Comparison of ENCODE assay signal across 10 mouse cellular contexts in the genomic region with DNA sequence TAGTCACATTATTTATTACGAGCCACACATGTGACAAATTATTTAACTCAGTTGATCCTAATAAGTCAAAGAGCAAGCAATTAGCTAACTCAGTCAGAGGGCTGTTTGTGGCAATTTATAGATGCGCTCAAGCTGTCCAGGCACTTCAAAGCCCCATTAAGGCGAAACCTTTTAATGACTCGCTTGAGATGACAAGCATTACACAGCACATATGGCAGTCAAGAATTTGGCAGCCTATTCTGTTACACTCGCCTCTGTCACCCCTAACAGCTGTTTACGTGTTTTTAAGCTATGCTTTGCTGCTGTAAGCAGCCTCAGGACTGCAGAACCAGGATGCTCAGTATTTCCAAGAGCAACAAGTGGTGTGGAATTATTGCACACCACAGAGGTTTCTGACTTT.
A peak's percentile ranks its signal among the peaks of the same experiment; 100 is the strongest.
DNase-seq lines count a peak whose midpoint lies in the region; ATAC-seq lines count a peak whose summit lies in the region.
"Had no signal": no experiment of that assay in that cellular context is flagged by ENCODE, and none has a peak within 500 bp of the region (broad histone marks: within the 10 kb centered on the region; RNA-seq: fewer than 3 reads in every experiment).

No protein-coding gene starts in this region.

- no peaks in the 10 kb centered on the region for H3K9me3 ChIP-seq in hindbrain, embryonic 13.5 days
- H3K9me3 ChIP-seq in hindbrain, embryonic 10.5 days, result no peaks in the 10 kb centered on the region
- H3K9me3 ChIP-seq in forebrain, embryonic 14.5 days (replicated peaks; ENCODE audit: control insufficient read depth, low read length), result no peaks in the 10 kb centered on the region
- no peaks in the 10 kb centered on the region for H3K9me3 ChIP-seq in limb, embryonic 11.5 days (ENCODE audit: control insufficient read depth, low read length)

- H3K4me3 ChIP-seq in hindbrain, embryonic 13.5 days, result no peak overlapping the region
- no peak overlapping the region for H3K4me3 ChIP-seq in hindbrain, embryonic 10.5 days
- no peak overlapping the region for H3K4me3 ChIP-seq in forebrain, embryonic 14.5 days (ENCODE audit: low read depth, low read length)
- no peak overlapping the region for H3K4me3 ChIP-seq in limb, embryonic 11.5 days (ENCODE audit: low read depth, low read length)

- H3K4me1 ChIP-seq in hindbrain, embryonic 13.5 days (replicated peaks), result 0 out of 2 replicates have a peak, but pooled peaks cover 2% of the 10 kb centered on the region
- peaks cover 7% of the 10 kb centered on the region for H3K4me1 ChIP-seq in hindbrain, embryonic 10.5 days (replicated peaks)
- H3K4me1 ChIP-seq in forebrain, embryonic 14.5 days (ENCODE audit: control insufficient read depth, insufficient read depth, low read length), result no peaks in the 10 kb centered on the region
- peaks cover 8% of the 10 kb centered on the region for H3K4me1 ChIP-seq in limb, embryonic 11.5 days (ENCODE audit: control insufficient read depth, insufficient read depth, low read length)

- intact Hi-C loops in heart, postnatal 14 days (cut with DNase I), result no loop called here

- WGBS in hindbrain, embryonic 13.5 days, result 46% methylated on average over 6 of the region's 6 CpGs
- 60% methylated on average over 6 of the region's 6 CpGs for WGBS in hindbrain, embryonic 10.5 days
- 27% methylated on average over 6 of the region's 6 CpGs for WGBS in forebrain, embryonic 14.5 days
- WGBS in limb, embryonic 11.5 days, result under 1% methylated on average over 6 of the region's 6 CpGs

- no peaks in the 10 kb centered on the region for H3K36me3 ChIP-seq in hindbrain, embryonic 13.5 days
- no peaks in the 10 kb centered on the region for H3K36me3 ChIP-seq in hindbrain, embryonic 10.5 days
- no peaks in the 10 kb centered on the region for H3K36me3 ChIP-seq in forebrain, embryonic 14.5 days (ENCODE audit: control insufficient read depth, insufficient read depth, low read length)
- no peaks in the 10 kb centered on the region for H3K36me3 ChIP-seq in limb, embryonic 11.5 days (ENCODE audit: control insufficient read depth, insufficient read depth, low read length)

- DNase-seq in hindbrain, embryonic 10.5 days (ENCODE audit: low spot score), result no peak
- DNase-seq in 416B (ENCODE audit: low read depth), result peak; percentile 33
- peak; percentile 70 for DNase-seq in forebrain, embryonic 14.5 days (ENCODE audit: low spot score)
- DNase-seq in limb, embryonic 11.5 days (ENCODE audit: low spot score), result peak; percentile 55
- no peak for DNase-seq in spleen, adult 18-20 months
- no peak for DNase-seq in adrenal gland, adult (ENCODE audit: inconsistent age in 2 of 2, low spot score in 1 of 2)
- DNase-seq in heart, postnatal 14 days, result no peak
- DNase-seq: cerebellum, postnatal 10 days had no signal

- H3K27me3 ChIP-seq in hindbrain, embryonic 13.5 days, result no peaks in the 10 kb centered on the region
- no peaks in the 10 kb centered on the region for H3K27me3 ChIP-seq in hindbrain, embryonic 10.5 days (ENCODE audit: insufficient read depth, poor library complexity, severe bottlenecking)
- no peaks in the 10 kb centered on the region for H3K27me3 ChIP-seq in forebrain, embryonic 14.5 days (replicated peaks; ENCODE audit: control insufficient read depth, insufficient read depth, low read length)
- H3K27me3 ChIP-seq in limb, embryonic 11.5 days (ENCODE audit: control insufficient read depth, insufficient read depth, low read length), result peaks cover 17% of the 10 kb centered on the region

- peak; percentile 75 for ATAC-seq in hindbrain, embryonic 13.5 days (ENCODE audit: low FRiP score)
- ATAC-seq in forebrain, embryonic 14.5 days, result peak; percentile 65; the same call in 1 of the 2 replicates
- peak; percentile 60 for ATAC-seq in limb, embryonic 11.5 days (ENCODE audit: insufficient number of reproducible peaks, low FRiP score, low TSS enrichment, low read depth)
- ATAC-seq: CD4-positive, CD25-positive, alpha-beta regulatory T cell, adult 4 months had no signal

- no peak overlapping the region for H3K4me2 ChIP-seq in hindbrain, embryonic 13.5 days
- H3K4me2 ChIP-seq in forebrain, embryonic 14.5 days (ENCODE audit: low read length), result no peak overlapping the region
- H3K4me2 ChIP-seq in limb, embryonic 11.5 days (ENCODE audit: low read depth, severe bottlenecking), result no peak overlapping the region

- no peak overlapping the region for H3K9ac ChIP-seq in hindbrain, embryonic 13.5 days
- H3K9ac ChIP-seq in forebrain, embryonic 14.5 days (ENCODE audit: low read length), result no peak overlapping the region
- no peak overlapping the region for H3K9ac ChIP-seq in limb, embryonic 11.5 days (ENCODE audit: low read length)

- no peak overlapping the region for H3K27ac ChIP-seq in hindbrain, embryonic 13.5 days
- no peak overlapping the region for H3K27ac ChIP-seq in hindbrain, embryonic 10.5 days
- H3K27ac ChIP-seq in forebrain, embryonic 14.5 days (ENCODE audit: low read depth, low read length), result no peak overlapping the region
- H3K27ac ChIP-seq in limb, embryonic 11.5 days (replicated peaks; ENCODE audit: low read depth, low read length), result no peak overlapping the region

Comparison
In these comparisons a context has a peak if more than half of its experiments do, and no peak if none do; other contexts are left out.
1. DNase-seq: peak in 416B (single experiment), forebrain, embryonic 14.5 days (single experiment) and limb, embryonic 11.5 days (single experiment); none in hindbrain, embryonic 10.5 days (single experiment), spleen, adult 18-20 months (0 of 2), adrenal gland, adult (0 of 2) and heart, postnatal 14 days (0 of 2).
2. Peak in every context shown above with its lines, with median percentiles within 50 percentile points of each other: ATAC-seq.